Mouse (Mus musculus): ENCODE data around the gene Mpzl3.

The Mpzl3 gene

GRCm38 (mm10) chr9:45097877-45098276 lies 42.9 kb downstream of the Mpzl3 start:
- no peak for DNase-seq (ENCODE audit: inconsistent age in 2 of 2, low spot score in 1 of 2)

GRCm38 (mm10) chr9:45098426-45098825 lies 43.4 kb downstream of the Mpzl3 start:
- no peak for DNase-seq (ENCODE audit: inconsistent age in 2 of 2, low spot score in 1 of 2)

GRCm38 (mm10) chr9:45102528-45102927 lies 47.5 kb downstream of the Mpzl3 start:
- DNase-seq (ENCODE audit: inconsistent age in 2 of 2, low spot score in 1 of 2): peak; percentile 54 to 75

DNA sequence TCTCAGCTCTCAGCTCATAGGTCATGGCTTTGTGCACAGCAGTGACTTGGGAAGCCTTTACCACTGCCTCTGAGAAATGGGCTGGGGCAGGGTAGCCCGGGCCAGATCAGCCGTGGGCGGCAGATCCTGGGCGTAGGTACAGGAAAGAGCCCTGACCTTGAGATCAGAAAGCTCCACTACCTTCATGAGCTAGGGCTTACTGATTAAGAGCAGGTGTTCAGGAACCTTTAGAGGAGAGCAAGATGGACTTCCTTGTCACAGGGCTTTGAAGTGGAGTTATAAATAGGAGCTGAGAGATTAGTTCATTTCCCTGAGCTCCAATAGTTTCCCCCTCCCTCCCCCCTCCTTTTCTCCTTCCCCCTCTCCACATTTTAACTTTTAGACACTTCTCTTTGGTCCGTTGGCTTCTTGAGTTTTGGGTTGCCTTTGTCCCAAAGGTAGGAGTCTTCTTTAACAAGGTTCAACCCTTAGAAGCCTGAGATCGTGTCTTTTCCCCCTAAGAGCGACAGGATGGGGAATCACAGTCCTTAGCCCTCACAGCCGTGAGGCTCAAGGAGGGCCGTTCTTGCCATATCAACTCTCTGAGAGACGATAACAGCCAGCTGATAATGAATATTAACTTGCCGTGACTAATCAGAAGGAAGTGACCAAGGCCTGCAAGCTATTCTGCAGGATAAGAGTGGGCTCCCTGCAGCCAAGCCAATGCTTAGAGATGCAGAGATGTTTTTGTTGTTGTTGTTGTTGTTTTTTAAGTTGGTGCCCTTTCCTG lies 48.4 kb downstream of the Mpzl3 start:
- no peak for DNase-seq (ENCODE audit: inconsistent age in 2 of 2, low spot score in 1 of 2)

DNA sequence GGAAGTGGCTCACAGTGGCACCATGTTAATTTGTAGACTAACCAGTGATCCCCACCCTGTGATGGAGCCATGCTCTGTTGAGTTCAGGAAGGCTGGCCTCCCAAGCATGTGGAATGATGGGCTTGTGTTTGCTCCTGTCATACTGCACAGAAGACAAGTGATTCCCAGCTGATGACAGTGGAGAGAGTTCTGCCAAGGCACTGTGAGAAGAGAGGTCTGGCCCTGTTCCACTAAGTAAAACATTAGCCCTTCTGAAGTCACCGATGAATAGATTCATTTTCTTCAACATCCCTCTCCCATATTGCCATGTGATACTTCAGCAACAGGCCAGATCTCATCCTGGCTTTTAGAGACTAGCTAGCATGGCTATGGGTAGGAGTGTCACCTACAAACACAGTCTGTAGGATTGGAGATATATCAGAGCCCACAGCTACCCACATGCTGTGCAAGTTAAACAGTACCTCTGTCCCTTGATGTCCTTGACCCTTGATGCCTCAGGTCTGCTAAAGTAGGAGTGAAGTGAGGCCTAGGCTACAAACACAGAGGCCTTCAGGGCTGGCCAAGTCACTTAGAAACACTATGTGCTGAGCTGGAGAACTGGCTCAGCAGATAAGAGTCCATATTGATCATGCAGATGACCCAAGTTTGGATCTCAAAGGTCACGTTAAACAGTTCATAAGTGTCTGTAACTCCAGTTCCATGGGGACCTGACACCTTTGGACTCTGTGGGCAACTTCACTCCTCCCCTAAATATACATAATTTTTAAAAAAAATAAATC lies 50.8 kb downstream of the Mpzl3 start:
- DNase-seq (ENCODE audit: inconsistent age in 2 of 2, low spot score in 1 of 2): no peak

DNA sequence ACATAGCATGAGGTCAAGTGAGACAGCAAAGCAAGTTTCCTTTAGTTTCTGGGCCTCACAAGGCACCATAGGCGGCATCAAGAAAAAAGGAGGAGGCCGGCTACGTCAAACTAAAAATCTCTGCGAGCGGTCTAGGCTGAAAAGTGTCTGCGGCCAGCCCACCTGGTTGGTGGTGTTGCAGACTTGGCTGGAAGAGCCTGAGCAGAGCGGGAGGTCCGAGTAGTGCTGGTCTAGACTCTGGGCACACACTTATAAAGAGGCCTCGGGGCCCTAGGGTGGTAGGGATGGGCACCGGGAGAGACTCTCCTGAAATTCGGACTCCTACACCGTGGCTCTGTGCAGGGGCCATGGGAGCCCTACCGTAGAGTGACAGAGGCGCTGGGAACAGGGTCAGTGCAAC lies 60.7 kb downstream of the Mpzl3 start:
- DNase-seq (ENCODE audit: inconsistent age in 2 of 2, low spot score in 1 of 2): peak; percentile 47 to 66

GRCm38 (mm10) chr9:45116819-45117218 lies 61.8 kb downstream of the Mpzl3 start:
- DNase-seq (ENCODE audit: inconsistent age in 2 of 2, low spot score in 1 of 2): no peak

GRCm38 (mm10) chr9:45117741-45118431 lies 62.9 kb downstream of the Mpzl3 start, which contains the start of gene Scn2b:
TSS of gene Scn2b (plus strand) at chr9:45117782.
- DNase-seq (ENCODE audit: inconsistent age in 2 of 2, low spot score in 1 of 2): peak in 1 of 2 experiments; percentile 55

DNA sequence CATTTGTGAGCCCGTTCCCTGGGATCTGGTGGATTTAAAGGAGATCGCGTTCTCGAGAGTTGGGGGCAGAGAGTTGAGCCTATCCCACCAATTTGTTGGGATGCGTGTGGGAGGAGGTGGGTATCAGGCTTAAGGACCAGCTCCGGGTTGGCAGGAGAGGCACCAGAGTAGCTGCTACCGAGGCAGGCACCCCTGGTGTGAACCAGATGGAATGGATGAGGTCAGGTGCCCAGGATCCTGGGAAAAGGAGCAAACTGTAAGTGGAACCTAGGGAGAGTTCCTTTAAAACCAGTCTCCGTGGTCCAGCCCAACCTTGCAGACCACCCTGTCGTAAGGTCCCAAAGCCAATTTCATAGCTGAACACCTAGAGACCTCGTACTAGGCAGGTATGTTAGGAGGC lies 63.6 kb downstream of the Mpzl3 start:
- DNase-seq (ENCODE audit: inconsistent age in 2 of 2, low spot score in 1 of 2): peak in 1 of 2 experiments; percentile 50

GRCm38 (mm10) chr9:45119316-45119953 lies 64.4 kb downstream of the Mpzl3 start:
- no peak for DNase-seq (ENCODE audit: inconsistent age in 2 of 2, low spot score in 1 of 2)

- DNase-seq (ENCODE audit: inconsistent age in 2 of 2, low spot score in 1 of 2): peak in 1 of 2 experiments; percentile 48
Observed at GRCm38 (mm10) chr9:45119954-45120530, 65.1 kb downstream of the Mpzl3 start.

DNA sequence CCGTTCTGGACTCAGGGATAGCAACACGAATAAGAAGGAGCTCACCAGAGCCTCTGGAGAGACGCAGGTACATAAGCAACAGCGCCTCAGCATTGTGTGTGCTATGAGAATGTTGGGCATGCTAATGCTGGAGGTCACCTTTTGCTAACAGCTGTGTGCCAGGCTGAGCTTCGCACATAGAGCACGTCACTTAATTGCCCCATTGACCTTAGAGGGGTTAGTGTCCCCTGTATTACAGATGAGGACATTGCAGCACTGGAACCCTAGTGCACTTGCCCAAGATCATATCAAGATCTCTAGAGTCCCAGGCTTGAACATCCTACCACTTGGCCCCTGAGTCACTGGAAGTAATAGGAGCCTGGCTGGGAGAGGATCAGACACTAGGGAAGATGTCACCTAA lies 65.6 kb downstream of the Mpzl3 start:
- DNase-seq (ENCODE audit: inconsistent age in 2 of 2, low spot score in 1 of 2): no peak

DNA sequence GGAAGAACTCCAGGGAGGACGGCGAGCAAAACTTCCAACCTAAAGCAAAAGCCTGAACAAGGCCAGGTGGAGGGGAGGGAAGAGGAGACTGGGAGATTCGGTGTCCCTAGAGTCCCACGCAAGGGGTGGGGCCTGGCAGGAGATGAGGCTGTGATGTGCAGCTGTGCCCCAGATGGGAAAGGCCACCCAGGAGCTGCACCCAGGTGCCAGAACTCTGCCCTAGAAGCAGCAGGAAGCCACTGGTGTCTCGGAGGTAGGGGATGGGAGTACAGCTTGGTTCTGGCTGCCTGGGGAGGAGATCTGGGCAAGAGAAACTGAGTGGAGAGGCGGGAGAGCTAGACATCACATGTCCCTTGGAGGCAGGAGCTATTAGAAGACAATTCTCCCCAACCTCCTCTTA lies 66.0 kb downstream of the Mpzl3 start:
- no peak for DNase-seq (ENCODE audit: inconsistent age in 2 of 2, low spot score in 1 of 2)

- peak; percentile 70 to 89 for DNase-seq (ENCODE audit: inconsistent age in 2 of 2, low spot score in 1 of 2)
Observed at GRCm38 (mm10) chr9:45121769-45122168, 66.8 kb downstream of the Mpzl3 start.

GRCm38 (mm10) chr9:45122209-45122761 lies 67.3 kb downstream of the Mpzl3 start:
- DNase-seq (ENCODE audit: inconsistent age in 2 of 2, low spot score in 1 of 2): no peak

GRCm38 (mm10) chr9:45125211-45125610 lies 70.2 kb downstream of the Mpzl3 start:
- no peak for DNase-seq (ENCODE audit: inconsistent age in 2 of 2, low spot score in 1 of 2)

DNA sequence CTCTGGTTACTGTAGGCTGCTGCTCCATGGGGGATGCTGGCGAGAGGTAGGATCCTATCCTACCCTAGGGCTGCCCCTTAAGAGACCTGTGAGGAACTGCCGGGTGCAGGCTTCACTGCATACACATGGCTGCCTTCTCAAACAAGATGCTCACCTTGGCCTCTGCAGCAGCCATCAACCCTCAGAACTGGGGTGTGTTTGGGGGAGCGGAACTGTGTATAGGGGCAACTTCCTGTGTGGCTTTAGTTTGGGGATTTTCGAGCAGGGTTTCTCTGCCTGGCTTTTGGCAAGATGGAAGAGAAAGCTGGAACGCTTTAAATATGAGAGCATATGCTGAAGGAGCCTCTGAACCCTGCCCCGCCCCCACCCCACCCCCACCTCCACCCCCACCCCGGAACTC lies 72.0 kb downstream of the Mpzl3 start:
- no peak for DNase-seq (ENCODE audit: inconsistent age in 2 of 2, low spot score in 1 of 2)

Measured in adrenal gland, adult (tissue).